Mouse (Mus musculus) left cerebral cortex, postnatal 36 days (tissue): ENCODE results near the gene Dctn3. TPM values are rescaled to one million over a fixed set of nuclear protein-coding genes. Genes with fewer than 3 reads are reported as not detected.
A peak's percentile ranks its signal among the peaks of the same experiment; 100 is the strongest.
"Not testable (repeated sequence)": the region's sequence is repeated elsewhere in the genome, so short reads cannot be mapped to it uniquely, and the experiment has no call there.

Experiments used
- DNase-seq, 2 experiments: peaks; one replicate each; pipeline ENCODE4 v3.0.0; 2021 to 2022; ENCODE audit warnings: low spot score in 2 of 2, mixed read lengths in 1 of 2
- intact Hi-C: fragments of 180-260 bp; cut with DNase I; formaldehyde crosslinking; loops from one replicate; pipeline ENCODE4 v1.15.1; 2025
- total RNA-seq, 2 experiments: library from RNA; stranded (reverse); gene quantifications; 2 replicates each; pipeline ENCODE4 v1.2.3; 2021

Dctn3 gene
- total RNA-seq = 100 to 1,000 TPM; 159 to 187 TPM

DNA sequence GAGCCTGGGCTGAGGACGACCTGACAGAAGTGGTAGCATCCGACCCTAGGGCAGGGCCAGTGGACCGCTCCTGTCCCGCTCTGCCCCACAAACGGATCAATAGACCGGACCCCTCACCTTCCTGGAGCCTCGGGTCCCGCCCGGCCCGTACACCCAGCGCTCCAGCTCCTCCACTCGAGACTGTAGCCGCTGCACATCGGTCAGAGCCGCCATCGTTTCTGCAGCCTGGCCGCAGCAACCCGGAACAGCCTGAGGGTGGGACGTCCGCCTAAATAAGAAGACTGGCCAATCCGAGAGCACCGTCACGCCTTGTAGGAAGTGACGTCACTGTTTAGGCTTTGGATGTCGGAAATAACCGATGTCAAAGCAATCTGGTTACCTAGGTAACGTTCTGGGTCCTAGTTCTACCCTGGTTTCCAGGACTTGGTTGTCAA lies at the start of gene Dctn3:
TSS of gene Dctn3 (minus strand) at position 253 of the 434 bp plus-strand sequence.
- intact Hi-C loops = no loop called here
- peak; percentile 89 to 91 for DNase-seq

DNA sequence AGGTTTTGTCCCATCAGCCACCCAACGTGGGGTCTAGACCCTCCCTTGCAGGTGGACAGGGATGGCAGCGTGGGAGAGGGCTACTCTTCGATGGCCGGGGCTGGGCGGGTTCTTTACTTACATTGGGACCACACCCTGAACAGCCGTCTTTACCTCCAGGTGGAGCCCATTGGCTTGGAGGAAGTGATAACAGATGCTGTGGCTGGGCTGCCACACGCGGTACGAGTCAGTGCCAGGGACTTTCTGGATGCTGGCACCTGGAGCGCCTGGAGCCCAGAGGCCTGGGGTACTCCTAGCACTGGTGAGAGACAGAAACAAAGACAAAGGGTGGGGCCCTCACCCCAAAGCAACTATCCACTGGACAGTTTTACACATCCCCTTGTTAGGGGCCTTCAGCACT lies 44.3 kb upstream of the Dctn3 start:
- intact Hi-C loops = not testable (repeated sequence)
- peak in 1 of 2 experiments; percentile 38 for DNase-seq

GRCm38 (mm10) chr4:41763176-41763575 lies 40.2 kb upstream of the Dctn3 start:
- DNase-seq, intact Hi-C loops: not testable (repeated sequence)

DNA sequence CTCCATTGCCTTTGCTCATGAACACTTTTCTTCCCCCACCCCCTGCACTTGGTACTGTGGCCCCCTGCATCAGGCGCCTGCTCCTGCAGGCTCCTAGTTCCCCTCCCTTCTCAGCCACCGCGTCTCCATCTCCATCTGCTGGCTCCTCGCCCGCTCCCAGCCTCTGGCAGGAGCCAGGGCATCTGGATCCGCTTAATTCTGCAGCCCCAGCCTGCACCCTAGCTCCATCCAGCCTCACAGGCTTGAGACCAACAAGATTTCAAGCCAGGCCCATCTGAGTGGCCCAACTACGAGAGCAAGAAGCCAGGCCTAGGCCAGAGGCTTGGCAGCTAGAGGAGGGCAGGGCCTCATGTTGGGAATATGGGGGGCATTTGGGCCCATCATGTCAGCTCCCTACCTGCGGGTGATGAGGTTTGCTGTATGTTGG lies 39.7 kb upstream of the Dctn3 start:
- DNase-seq, intact Hi-C loops: not testable (repeated sequence)

DNA sequence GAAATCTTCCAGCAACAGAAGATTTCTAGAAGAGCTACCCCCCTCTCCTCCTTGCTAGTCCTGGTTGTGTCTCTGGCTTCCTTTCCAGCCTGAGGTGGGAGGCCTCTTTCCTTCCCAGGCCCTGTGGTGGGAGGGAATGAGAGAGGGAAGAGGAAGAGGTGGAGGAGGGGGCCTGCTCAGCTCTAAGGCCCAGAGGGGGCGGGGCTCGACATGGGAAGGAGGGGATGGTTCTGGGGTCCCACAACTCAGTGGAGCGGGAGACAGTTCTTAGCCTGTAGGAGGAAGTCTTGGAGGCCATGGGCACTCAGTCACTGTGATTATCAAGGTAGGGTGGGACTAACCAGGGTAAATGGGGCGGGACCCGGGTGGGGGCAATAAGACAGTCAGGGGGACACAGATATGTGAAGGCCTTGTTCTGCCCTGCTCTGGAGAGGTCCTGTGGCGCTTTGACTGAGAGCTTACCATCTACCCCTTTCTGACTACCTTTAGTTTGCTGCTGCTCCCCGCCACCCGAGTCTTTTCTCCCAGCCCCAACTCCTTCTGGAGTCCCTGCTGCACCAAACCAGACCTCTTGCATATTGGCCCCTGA lies 39.2 kb upstream of the Dctn3 start:
- intact Hi-C loops = no loop called here
- no peak for DNase-seq

DNA sequence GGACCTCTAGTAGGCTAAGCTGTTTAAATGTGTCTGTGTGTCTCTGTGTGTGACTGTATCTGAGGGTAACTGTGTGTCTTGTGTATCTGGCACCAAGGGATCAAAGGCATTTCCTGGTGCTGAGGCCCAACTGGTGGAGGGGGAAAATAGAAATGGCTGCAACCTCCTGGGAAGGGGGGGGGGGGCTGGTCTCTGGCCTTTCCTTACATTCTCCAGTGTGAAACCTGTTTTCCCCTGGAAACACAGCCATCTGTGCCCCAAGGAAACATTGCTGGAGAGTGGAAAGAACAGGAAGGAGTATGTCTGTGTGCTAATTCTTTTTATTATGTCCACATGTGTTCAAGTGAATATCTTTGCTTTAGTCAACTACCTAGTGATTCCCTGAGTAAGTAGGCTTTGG lies 38.7 kb upstream of the Dctn3 start:
- intact Hi-C loops = no loop called here
- no peak for DNase-seq

- DNase-seq = no peak
- intact Hi-C loops = no loop called here
Observed at GRCm38 (mm10) chr4:41760911-41761310, 37.9 kb upstream of the Dctn3 start.

DNA sequence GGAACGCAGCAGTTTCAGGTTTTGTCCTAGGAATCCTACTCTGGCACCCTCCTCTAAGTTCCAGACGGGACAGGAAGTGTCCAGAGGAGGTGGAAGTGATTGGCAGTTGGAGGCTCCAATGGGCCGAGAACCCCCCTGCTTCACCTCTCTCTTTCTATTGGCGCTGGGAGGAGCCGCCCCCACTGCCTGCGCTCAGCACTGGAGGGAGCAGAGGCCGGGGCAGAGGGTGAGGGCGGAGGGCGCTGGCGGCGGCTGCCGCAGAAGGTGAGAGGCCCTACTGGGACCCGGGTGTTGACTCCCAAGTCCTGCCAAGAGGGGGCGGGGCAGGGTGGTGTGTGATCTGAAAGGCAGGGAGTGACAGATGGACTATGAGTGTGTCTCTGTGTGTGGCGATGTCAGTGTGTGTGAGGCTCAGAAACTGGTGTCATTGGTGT lies 37.3 kb upstream of the Dctn3 start:
- DNase-seq = peak; percentile 57 to 70
- intact Hi-C loops = no loop called here

GRCm38 (mm10) chr4:41759656-41760287 lies 36.8 kb upstream of the Dctn3 start:
- intact Hi-C loops = no loop called here

DNA sequence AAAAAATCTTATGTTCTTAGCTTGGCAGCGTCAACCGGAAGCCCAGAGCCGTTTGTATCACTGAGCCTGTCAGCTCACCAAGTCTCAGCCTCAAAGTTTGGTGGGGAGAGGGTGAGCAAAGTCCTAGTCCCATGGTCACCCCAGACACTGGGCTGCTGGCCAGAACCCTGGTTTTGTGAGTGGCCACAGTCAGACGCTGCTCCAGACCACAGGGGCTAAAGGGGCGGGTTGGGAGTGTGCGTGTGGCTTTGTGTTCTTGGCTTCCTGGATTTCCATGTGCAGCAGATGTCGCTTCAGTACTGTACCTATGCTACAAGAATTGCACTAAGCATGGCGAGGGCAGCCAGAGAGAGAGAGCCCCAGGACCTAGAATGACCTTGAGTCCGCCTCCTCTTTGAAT lies 36.2 kb upstream of the Dctn3 start:
- no peak for DNase-seq
- intact Hi-C loops = no loop called here

More at GRCm38 (mm10) chr4:41759656-41760287, 36.8 kb upstream of the Dctn3 start:
- no peak for DNase-seq

GRCm38 (mm10) chr4:41758701-41759100 lies 35.7 kb upstream of the Dctn3 start:
- DNase-seq = no peak
- intact Hi-C loops = no loop called here

DNA sequence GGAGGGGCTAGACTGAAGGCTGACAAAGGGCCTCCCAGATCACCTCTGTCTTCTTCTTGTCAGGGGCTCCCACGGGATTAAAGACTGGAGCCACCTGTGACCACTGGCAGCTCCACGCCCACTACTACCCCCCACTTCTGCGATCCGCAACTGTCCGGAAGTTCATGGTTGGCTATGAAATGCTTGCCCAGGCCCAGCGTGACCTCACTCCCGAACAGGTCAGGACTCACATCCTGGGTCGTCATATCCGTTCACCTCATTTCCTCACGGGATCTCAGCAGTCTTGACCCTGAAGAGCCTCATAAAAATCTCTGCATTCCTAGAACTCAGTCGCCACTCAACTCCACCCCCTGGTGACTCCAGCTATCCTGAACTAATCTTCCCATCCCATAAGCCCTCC lies 35.1 kb upstream of the Dctn3 start:
- DNase-seq = no peak
- intact Hi-C loops = no loop called here

DNA sequence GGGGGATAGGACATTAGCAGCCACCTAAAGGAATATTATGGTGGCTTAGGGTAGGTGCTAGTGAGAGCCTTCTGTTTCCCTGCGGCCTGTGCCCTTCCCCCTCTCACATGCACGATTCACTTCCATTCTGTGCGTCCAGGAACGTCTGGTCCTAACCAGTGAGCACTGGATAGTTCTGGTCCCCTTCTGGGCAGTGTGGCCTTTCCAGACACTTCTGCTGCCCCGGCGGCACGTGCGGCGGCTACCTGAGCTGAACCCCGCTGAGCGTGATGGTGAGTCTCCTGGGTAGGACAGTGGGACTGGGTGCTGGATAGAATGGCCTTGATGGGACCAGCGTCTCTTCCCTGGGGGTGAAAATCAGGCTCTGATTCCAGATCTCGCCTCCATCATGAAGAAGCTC lies 34.4 kb upstream of the Dctn3 start:
- no peak for DNase-seq
- intact Hi-C loops = no loop called here

DNA sequence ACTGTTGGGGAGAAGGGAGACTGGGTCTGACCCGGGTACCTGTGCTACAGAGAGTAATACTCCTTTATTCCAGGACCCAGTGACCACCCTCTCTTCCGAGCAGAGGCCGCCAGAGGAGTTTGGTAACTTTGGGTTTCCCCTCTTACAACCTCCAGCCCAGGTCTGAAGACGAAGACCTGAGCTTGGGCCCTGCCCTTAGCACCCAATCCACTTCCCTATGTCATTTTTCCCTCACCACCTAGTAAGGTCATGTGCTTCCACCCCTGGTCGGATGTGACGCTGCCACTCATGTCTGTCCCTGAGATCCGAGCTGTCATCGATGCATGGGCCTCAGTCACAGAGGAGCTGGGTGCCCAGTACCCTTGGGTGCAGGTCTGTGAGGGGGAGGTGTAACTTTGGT lies 33.5 kb upstream of the Dctn3 start:
- DNase-seq = no peak
- intact Hi-C loops = no loop called here

DNA sequence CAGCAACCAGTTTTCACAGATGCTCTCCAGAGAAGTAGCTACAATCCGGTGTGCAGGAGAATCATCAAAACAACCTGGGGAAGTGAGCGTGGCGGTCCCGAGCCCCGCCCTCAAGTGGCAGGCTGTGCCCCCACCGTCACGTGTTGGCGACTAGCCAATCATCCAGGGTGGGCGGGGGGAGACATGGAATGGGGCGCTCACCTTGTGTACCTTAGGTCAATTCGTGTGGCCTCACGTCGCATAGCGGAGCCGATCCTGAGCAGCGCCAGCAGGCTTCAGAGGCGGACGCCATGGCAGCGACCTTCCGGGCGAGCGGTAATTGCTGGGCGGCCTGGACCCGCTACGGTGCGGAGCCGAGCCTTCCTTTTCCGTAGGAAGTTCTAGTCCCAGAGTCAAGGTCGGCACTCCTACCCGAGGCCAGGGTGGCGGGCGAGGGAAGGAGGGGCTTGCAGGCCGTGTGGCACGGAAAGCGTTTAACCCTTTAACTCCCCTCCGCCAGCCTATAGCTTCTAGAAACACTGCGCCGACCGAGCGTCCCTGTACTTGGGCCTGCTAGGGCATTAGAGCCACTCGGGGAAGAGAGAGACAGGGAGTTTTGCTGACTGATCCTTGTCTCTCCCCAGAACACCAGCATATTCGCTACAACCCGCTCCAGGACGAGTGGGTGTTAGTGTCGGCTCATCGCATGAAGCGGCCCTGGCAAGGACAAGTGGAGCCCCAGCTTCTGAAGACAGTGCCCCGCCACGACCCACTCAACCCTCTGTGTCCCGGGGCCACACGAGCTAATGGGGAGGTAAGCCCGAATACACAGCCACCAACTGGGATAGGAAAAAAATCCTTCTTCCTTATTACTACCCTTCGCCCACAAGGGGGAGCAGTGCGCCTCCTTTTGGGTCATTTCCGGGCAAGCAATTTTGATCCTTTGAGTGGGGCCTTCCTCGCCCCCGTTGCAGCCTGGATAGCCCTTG lies 32.7 kb upstream of the Dctn3 start, which contains the start of gene Sigmar1:
TSS of gene Sigmar1 (minus strand) at position 820 of the 968 bp plus-strand sequence.
- peak; percentile 82 for DNase-seq
- intact Hi-C loops = no loop called here

- intact Hi-C loops = no loop called here
- DNase-seq = no peak
Observed at GRCm38 (mm10) chr4:41754797-41755337, 31.9 kb upstream of the Dctn3 start, which contains the start of gene Galt. Gene Galt, plus strand, starts transcription at chr4:41755228.

DNA sequence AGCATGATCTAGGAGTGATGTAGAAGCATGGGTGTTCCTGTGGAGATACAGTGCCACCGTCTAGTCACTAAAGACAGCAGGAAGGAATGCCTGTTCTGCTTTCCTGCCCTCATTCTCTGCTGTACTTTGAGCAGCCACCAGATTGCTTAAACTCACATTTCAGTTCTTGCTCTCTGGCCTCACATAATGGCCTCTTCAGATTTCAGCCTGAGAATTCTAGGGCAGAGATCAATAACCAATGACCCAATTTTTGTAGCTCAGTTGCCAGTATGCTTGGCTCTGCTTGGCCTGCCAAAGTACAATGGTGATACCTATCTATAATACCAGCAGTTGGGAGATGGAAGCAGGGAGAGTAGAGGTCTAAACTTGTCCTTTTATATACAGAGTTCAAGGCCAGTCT lies 22.1 kb upstream of the Dctn3 start:
- DNase-seq = no peak
- intact Hi-C loops = no loop called here

GRCm38 (mm10) chr4:41744131-41744530 lies 21.2 kb upstream of the Dctn3 start:
- no peak for DNase-seq
- intact Hi-C loops = no loop called here

GRCm38 (mm10) chr4:41741158-41741560 lies 18.2 kb upstream of the Dctn3 start:
- peak; percentile 92 to 93 for DNase-seq
- intact Hi-C loops = no loop called here
